Mouse (Mus musculus) heart, postnatal 36 days (tissue): ENCODE results near the gene 7530416G11Rik. TPM values are rescaled to one million over a fixed set of nuclear protein-coding genes. Genes with fewer than 3 reads are reported as not detected.

Source experiments
- DNase-seq, 2 experiments: peaks; one replicate each; pipeline ENCODE4 v3.0.0; 2021 to 2022
- intact Hi-C: fragments of 180-260 bp; cut with DNase I; formaldehyde crosslinking; loops from one replicate; pipeline ENCODE4 v1.15.1; 2025
- total RNA-seq, 2 experiments: library from RNA; stranded (reverse); gene quantifications; 2 replicates each; pipeline ENCODE4 v1.2.3; 2021

7530416G11Rik gene
- not detected for total RNA-seq

DNA sequence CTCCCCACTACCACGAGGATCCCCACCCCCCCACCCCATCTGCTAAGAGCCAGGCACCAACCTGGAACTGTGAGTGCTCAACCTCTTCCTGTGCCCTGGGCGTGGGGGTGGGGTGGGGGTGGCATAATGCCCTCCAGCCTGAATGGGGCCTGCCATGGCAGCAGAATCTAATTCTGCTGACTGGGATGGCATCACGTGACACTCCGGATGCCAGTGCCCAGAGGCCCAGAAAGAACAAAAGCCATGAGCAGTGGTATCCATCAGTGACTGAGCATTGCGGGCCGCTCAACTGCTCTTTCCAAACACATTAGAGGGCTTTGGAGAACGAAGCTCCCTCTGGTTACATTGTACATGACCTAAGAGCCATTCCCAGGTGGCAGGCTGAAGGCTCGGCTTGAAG, at the start of gene 7530416G11Rik:
Gene 7530416G11Rik (minus strand): TSS at position 101 of the 400 bp plus-strand sequence.
- intact Hi-C loops: no loop called here
- DNase-seq: no peak

- DNase-seq: no peak
- intact Hi-C loops: no loop called here
Measured at GRCm38 (mm10) chr15:85546500-85546899, 43.5 kb upstream of the 7530416G11Rik start.

DNA sequence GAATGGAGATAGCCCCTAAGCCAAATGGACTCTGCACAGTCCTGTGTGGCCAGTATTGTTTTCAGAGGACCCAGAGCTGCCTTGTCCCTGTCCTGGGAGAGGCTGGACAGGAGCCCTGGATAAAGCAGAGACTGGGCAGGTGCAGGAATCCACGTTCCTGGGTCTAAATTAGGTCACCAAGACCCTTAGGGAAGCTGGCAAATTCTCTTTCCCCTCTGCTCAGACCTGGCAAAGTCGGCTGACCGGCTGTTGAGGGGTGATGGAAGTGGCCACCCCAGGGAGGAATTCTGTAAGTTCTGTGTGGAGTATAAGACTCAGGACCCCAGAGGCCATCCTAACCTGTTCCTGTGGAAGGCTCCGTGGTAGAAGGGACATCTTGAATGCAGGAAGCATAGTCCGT, 42.3 kb upstream of the 7530416G11Rik start:
- DNase-seq: no peak
- intact Hi-C loops: no loop called here

DNA sequence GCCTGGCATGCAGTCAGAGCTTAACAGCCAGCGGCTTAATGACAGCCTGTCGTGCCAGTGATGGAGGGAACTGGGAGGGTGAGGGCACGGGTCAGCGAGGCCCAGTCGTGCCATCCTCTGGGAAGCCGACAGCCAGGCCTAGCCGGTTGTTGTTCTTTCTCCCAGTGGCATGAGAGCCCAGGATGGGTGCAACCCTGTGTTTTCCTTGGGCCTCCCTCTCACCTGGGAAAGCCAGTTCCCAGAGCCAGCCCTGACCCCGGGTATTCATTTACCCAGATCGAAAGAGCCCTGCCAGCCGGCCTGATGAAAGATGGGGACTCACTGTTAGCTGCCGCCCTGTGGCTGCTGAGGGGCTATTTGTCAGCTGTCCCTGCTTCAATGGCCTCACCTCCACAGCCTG, 35.1 kb upstream of the 7530416G11Rik start:
- intact Hi-C loops: no loop called here
- no peak for DNase-seq

GRCm38 (mm10) chr15:85537151-85537550, 34.1 kb upstream of the 7530416G11Rik start:
- intact Hi-C loops: no loop called here
- DNase-seq: no peak

DNA sequence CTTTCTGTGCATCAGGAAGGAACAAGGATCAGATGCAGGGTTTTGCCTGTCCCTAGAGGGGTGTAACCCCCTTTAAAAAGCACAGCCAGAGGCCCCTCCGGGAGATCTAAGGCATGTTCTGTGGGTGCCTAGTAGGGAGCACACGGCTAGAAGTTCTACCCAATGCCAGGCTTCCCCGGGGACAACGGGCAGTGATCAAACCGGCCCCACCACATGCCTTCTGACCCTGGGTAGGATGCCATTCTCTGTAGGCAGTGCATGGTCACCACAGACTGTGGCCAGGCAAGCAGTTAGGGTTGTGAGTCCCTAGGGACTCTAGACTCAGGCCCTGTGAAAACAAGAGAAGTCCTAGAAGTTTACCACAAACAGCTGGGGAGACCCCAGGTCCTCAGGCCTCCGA, 31.6 kb upstream of the 7530416G11Rik start:
- intact Hi-C loops: no loop called here
- no peak for DNase-seq

DNA sequence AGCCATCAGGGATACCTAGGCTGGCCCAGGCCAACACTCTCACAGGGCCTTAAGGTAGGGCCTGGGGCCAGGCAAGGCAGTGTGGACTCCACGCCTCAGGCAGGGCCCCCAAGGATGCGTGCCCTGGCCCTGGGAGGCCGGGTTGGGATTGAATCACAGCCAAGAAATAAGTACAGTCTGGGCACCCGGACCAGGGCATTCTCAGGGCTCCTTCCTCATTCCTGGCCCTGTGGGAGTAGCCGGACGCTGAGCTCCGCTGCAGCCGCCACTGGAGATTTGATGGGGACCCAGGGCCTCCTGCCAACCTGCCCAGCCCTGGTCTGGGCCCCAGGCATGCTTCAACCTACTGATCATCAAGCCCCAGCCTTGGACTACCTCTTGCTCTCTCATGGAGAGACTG, 31.2 kb upstream of the 7530416G11Rik start:
- intact Hi-C loops: no loop called here
- DNase-seq: no peak

GRCm38 (mm10) chr15:85532063-85532462, 29.0 kb upstream of the 7530416G11Rik start:
- intact Hi-C loops: no loop called here
- no peak for DNase-seq

DNA sequence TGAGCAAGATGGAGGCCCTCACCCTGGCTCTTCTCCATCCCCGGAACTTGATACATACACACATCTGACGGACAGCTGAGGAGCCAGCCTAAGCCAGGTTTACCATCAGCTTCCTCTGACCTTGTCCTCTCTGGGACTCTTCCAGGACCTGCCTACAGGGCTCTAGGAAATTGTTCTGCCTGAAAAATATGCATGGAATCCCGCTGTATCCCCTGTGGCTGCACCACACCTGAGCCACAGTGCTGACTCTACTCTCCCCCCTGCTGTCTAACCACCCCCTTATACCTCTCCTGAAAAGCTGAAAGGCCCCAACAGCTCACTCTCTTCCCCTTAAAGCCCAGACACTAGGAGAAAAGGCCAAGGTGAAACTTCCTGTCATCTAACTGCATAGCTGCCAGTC, 26.9 kb upstream of the 7530416G11Rik start:
- intact Hi-C loops: no loop called here
- DNase-seq: no peak

GRCm38 (mm10) chr15:85524404-85524950, 21.4 kb upstream of the 7530416G11Rik start:
- no peak for DNase-seq
- intact Hi-C loops: no loop called here

GRCm38 (mm10) chr15:85523173-85523991, 20.4 kb upstream of the 7530416G11Rik start:
- DNase-seq: peak; percentile 71 to 80
- intact Hi-C loops: no loop called here

GRCm38 (mm10) chr15:85519438-85519837, 16.4 kb upstream of the 7530416G11Rik start:
- DNase-seq: no peak
- intact Hi-C loops: no loop called here

GRCm38 (mm10) chr15:85507370-85508014, 4.5 kb upstream of the 7530416G11Rik start:
- DNase-seq: no peak
- intact Hi-C loops: no loop called here

GRCm38 (mm10) chr15:85506680-85507079, 3.7 kb upstream of the 7530416G11Rik start:
- intact Hi-C loops: no loop called here
- no peak for DNase-seq

DNA sequence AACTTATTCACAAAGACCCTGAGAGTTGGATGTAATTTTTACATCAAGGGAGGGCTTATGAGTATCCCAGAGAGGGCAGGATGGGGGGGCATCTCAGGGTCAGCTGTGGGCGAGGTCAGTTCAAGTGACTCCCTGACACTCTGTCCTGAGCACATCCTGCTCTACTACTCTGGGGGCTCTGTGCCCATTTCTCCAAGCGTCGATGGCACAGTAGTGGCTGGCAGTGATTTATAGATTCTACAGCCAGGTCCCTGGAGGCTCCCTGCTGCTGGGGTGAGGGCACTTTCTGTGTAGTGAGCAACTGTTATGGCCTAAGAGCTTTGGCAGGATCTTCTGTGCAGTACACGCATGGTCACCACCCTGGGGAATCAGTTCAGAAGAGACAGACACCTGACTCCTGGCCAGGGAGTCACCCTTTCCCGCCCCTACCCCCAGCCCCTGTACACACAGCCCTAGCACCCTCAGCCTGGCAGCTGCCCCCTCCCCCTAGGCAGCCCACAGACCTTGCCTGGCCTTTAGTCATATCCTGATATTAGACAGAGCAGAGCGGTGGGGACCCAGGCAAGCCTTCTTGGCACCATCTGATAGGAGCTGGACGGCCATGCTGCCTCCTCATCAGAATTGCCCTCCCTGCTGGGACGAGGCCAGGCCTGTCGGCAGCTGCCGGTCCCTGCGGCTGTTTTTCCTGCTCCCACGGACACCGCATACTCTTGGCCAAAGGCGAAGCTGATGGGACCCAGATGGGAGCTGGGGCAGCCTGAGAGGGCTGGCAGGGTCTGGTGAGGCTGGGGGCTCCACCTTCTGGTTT, 2.3 kb upstream of the 7530416G11Rik start:
- DNase-seq: peak; percentile 20 to 26
- intact Hi-C loops: no loop called here

GRCm38 (mm10) chr15:85500267-85500666, 2.8 kb downstream of the 7530416G11Rik start:
- DNase-seq: no peak
- intact Hi-C loops: no loop called here

GRCm38 (mm10) chr15:85497981-85498475, 5.0 kb downstream of the 7530416G11Rik start:
- DNase-seq: no peak
- intact Hi-C loops: no loop called here

GRCm38 (mm10) chr15:85497548-85497947, 5.5 kb downstream of the 7530416G11Rik start:
- intact Hi-C loops: no loop called here
- DNase-seq: no peak

GRCm38 (mm10) chr15:85494163-85494621, 8.8 kb downstream of the 7530416G11Rik start:
- intact Hi-C loops: no loop called here
- DNase-seq: no peak

DNA sequence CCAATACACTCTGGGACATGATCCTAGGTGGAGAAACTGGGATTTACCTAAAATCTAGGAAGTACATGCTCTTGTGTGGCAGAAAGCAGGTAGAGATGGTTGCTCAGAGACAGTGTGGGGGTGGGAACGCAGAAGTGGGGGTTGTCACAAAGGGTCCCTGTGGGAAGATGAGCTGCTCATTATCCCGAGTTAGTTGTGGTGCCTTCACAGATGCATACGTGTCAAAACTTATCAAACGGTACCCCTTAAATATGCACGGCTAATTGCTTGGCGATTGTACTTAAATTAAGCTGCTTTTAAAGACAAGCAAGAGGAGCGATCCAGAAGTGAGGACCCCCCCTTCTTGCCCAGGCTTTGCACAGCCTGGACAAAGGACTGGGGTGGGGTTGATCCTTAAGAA, 13.3 kb downstream of the 7530416G11Rik start:
- DNase-seq: no peak
- intact Hi-C loops: no loop called here

GRCm38 (mm10) chr15:85488900-85489299, 14.1 kb downstream of the 7530416G11Rik start:
- intact Hi-C loops: no loop called here
- DNase-seq: no peak
